Mouse (Mus musculus): Measurements from ENCODE around the gene Zbtb48.

DNA sequence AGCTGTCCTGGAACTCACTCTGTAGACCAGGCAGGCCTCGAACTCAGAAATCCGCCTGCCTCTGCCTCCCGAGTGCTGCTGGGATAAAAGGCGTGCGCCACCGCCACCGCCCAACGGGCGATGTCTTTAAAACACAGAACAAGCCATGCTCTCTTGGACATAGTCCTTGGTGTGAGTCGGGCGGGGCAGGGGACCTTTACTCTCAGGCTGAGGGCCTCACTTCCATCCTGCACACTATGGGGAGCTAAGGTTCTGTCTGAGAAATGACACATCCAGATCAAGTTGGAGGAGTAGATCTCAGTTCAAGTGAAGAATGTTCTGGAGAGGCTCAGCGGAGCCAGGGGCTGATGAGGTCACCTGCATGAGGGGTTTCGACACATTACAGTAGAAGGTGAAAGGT lies 5.5 kb upstream of the Zbtb48 start:
- TF ChIP-seq POLR2A (IDR thresholded peaks at IDR 0.05; ENCODE audit: insufficient read depth, low read depth, low read length) (no peak), CTCF (IDR thresholded peaks at IDR 0.05; ENCODE audit: insufficient read depth, low read depth, low read length) (no peak)
